Mouse (Mus musculus) adrenal gland, adult 18-20 months (tissue): ENCODE measurements around the gene Dock2. TPM values are rescaled to one million over a fixed set of nuclear protein-coding genes. Genes with fewer than 3 reads are reported as not detected.

Experiments
- DNase-seq, 2 experiments: peaks; one replicate each; pipeline ENCODE4 v3.0.0; 2021 to 2022; ENCODE audit warnings: low spot score in 2 of 2
- total RNA-seq, 2 experiments: library from RNA; stranded (reverse); gene quantifications; 1 replicate in 1 of 2; 2 replicates in 1 of 2; pipeline ENCODE4 v1.2.3; 2021

Dock2 gene
- total RNA-seq, 2 experiments from 2014 or later: 2.9 to 5.9 TPM

DNA sequence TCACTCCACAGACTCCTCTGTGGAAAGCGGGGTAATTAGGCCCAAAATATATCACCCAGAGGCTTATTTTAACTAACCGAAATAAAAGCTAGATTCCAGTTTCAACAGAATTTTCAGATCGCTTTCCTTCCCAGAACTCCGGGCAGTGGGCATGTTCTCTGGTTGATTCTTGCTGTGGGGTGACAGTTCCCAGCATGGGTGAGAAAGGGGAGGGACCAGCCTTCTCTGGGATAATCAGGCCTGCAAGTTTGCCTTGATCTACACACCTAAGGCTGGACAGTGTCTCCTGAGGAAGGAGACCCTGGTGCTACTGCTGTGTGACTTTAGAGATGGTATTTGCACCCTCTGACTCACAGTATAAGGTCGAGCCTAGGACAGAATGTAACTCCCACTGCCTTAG lies 352.3 kb downstream of the Dock2 start:
- DNase-seq: no peak

DNA sequence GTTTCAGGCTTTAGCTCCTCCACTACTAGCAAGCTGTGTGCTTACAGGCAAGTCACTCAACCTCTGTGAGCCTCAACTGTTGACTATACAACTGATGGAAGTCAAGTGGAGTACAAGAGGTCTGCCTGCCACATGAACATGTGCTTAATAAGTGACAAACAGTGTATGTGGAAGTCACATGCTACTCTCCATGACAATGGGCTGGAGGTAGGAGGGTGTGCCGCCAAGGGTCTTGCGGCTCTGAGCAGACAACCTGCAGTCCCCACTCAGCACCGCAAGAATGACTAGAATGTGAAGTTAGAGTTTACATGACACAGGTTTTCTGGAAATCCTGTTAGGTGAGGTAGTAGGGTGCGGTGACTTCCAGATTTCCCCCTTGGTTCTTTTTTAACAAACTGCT lies 352.8 kb downstream of the Dock2 start:
- DNase-seq: no peak

DNA sequence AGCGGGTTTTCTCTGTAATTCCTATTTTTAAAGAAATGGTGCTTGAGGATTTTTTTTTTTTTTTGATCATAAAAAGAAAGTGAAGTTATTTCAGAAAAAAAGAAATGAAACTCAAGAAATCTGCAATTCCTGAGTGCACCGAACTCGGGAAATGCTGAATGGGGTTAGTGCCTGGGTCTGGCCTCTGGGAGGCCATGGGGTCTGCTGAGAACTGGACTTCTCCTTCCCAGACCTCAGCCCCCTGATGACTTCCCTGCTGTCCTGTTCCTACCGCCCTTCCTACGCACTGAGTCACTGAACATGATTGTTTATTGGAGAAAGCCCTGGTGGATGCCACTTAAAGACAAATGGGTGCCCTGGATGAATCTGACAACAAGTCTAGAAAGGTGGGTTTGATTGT lies 356.5 kb downstream of the Dock2 start:
- no peak for DNase-seq

DNA sequence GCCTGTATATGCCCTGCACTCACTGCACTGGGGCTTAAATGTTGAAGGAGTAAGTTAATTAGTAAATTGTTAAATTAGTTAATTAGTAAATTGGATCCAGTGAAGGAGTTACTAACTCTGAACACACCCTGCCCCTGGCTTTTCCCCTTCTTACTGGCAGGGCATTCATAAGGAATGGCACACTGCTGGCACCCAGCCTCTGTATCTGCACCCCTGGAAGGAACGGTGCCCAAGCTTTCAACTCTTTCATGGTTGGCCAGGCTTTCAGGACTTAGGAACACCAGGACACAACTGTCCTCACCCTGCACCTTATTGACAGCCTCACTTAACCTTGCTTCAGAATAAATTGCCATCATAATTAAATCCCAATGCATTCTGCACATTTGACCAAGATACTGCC lies 359.1 kb downstream of the Dock2 start:
- DNase-seq: no peak

DNA sequence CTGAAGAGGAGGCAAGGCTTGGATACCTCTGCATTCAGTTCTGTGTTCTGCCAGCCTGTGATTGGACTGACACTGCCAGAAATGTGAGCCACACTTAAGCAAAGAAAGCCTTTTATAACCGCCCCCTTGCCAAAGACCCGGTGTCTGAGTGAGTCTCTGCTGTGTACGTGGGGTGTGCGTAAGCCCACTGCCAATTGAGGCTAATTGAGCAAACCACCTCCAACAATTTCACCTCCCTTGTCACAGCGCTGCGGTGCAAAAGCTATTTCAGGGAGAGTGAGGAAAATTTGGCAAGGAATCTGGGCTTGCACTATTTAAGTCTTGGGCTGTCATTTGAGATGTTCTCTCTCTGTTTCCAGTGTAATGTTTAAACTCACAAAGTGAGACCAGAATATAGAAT lies 362.6 kb downstream of the Dock2 start:
- DNase-seq: no peak

DNA sequence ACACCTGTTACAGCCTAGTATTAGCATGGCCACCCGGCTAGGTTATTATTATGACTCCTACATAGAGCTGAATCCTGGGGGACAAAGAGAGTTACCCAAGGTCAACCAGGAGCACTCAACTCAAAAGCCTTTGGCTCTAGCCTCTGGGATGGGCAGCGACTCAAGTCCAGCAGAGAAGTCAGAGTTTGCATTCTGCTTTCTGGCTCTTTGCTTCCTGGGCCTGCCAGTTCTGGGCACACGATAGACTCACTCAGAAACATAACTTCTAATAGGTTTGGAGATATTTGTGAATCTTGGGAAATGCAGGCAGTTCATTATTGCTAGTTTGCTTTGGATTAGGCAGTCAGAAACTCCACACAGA lies 367.1 kb downstream of the Dock2 start:
- no peak for DNase-seq

DNA sequence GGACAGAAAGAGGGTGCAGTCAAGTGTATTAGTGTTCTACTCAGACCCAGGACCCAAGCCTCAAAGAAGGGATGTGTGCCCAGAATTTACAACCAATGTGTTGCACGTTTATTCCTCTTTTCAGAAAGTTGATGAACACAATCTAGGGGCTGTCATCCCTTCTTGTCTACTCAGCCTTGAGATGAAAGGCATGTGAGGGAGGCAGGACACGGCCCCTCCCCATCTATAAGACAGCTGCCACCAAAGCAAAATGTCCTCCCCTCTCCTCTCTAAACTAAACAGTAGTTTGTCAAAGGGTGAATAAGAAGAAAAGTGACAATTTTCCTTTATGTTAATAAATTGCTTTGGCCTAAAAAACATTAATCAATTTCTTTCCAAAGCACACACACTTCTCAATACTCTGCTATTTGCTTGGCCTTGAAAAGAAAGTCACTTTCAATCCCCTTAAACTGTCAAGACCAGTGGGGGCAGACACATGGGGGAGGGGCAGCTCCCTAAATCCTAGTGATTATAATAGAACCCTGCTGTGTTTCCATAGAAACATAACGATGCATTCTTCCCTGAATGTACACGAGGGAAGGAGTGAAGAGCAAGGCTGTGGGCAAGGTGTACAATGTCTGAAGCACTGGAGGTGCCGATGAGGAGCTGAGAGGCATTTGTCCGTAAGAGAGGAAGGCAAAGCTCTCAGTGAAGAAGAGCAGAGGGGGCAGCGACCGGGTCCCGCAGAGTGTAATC lies 367.6 kb downstream of the Dock2 start:
- no peak for DNase-seq

DNA sequence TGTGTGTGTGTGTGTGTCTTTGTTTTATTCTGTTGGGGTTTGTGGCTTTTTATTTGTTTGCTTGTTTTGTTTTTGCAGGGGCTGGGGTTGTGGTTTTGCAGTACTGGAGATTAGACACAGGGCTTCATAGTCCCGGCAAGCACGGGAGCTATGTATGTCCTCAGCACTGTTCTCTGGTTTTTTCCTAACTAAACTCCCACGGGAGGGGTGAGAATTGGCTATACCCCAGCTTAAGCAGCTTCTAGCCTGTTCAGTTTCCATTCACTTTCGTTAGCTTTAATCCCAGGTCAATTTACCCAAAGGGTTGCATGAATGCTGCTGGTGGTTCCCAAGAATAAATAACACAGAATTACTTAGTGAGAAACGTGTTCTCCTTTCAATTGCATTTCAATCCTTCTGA lies 376.8 kb downstream of the Dock2 start:
- DNase-seq: no peak

DNA sequence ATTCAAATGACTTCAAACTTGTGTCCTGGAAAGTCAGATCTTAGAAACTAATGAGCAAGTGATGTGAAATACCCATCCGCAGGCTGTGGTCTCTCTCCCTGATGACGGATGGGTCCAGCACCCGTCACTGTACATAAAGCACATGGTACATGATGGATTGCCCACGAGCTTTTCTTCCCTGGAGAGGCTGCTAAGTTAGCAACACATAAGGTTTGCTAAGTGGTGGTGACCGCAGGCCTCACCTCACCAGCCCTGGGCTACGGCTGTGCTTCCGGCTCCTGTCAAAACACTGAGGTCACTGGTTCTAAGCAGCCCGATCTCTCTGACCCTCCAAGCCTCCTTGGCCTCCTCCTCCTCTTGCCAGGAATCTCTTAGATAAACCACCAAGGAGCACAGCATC lies 377.4 kb downstream of the Dock2 start:
- no peak for DNase-seq

DNA sequence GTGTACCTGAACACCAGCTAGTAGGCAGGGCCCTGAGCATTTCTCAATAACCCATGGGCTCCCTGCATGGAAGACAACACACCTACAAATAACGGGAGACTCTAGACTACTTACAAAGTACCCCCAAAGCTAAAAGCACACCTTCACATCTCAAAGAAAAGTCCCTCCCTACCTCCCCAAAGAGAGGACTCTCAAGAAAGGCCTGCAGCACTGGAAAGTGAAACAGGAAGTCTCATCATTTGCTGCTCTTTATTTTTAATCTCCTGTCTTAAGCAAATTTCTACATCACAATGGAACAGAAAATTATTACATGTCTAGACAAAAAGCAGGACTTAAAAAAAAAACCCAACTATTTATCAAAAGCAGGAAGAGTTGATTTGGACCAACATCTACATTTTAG lies 378.4 kb downstream of the Dock2 start:
- DNase-seq: no peak

DNA sequence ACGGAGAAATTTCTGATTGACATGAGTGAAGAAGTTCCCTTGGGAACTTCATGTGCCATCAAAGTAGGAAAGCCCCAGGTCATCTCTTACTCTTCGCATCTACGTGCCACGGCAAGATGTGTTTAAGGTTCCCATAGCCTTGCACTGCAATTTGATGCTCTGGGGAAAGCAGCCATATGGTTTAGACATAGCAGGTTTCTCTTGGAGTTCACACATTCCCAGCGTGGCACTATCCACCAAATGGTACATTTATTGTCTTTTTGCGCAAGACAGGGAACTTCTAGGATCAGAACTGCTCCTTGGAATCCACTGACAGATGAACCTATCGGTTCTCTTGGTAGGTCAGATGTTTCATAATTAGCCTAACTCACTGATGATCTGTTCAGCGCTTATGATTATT lies 382.3 kb downstream of the Dock2 start:
- no peak for DNase-seq

DNA sequence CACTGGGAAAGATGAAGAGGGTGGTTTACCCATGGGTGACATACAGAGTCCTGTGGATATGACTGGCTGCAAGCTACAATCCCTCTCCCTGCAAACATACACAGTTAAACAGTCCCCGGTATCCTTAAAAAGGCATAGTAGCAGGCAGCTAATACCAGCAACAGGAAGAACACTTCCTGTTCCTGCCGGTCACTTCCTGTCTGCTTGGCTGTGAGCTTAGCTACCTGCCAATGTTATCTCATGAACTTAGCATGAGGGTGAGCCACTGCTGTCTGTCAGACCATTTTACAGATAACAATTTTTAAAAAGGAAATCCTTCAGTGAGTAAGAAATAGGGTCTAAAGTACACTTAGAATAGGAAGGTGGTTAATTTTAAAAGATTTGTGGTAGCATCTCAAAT lies 385.1 kb downstream of the Dock2 start:
- no peak for DNase-seq

DNA sequence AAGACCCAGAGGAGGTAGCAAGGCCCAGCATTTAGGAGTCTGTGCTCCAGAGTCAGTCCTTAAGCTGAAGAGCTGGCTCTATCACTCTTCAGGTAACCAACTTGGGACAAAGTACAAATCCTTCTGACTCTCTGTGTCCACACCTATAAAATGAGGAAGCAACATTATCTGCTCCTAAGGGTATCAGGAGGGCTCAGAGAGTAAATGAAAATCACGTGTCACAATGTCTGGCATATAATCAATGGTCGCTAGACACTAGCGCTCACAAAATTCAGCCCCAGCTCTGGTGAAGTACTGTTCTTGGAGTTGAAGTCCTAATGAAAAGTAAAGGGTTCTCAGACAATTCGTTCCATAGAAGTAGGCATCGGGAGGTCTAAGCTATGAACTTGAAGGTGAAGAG lies 386.0 kb downstream of the Dock2 start:
- no peak for DNase-seq

DNA sequence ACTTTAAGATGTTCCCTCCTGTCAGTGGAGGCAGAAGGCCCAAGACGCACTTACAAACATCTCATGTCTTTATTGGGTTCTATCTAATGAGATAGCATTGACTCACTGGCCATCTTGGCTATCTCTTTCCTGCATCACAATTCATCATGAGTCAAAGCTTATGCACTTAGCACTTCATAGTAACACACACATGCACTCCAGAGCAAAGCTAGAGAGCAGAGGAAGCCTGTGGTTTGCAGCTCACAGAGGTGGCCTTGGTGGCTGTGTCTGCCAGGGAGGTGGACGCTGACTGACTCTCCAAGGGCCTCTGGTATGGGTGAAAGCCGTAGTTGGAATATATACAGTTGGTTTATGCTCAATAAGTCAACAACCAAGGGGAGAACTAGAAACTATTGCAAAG lies 387.9 kb downstream of the Dock2 start:
- no peak for DNase-seq

DNA sequence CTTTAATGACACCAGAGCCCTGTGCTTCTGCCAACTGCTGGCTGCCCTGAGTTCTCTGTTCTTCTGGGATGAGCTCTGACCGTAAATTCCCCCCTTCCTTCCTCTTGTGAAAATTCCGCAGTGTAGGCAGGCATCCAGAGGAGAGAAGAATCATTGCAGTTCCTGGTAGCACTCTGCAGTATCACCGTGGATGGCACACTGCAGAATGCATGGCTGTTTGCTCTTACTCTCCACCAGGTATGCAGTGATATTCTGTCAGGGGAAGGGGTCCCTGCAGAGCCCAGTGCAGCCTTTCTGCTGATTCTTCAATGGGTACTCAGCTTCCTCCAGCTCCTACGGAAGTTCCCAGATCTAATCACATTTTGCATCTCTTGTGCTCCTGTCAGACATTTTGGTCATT lies 391.6 kb downstream of the Dock2 start:
- no peak for DNase-seq

DNA sequence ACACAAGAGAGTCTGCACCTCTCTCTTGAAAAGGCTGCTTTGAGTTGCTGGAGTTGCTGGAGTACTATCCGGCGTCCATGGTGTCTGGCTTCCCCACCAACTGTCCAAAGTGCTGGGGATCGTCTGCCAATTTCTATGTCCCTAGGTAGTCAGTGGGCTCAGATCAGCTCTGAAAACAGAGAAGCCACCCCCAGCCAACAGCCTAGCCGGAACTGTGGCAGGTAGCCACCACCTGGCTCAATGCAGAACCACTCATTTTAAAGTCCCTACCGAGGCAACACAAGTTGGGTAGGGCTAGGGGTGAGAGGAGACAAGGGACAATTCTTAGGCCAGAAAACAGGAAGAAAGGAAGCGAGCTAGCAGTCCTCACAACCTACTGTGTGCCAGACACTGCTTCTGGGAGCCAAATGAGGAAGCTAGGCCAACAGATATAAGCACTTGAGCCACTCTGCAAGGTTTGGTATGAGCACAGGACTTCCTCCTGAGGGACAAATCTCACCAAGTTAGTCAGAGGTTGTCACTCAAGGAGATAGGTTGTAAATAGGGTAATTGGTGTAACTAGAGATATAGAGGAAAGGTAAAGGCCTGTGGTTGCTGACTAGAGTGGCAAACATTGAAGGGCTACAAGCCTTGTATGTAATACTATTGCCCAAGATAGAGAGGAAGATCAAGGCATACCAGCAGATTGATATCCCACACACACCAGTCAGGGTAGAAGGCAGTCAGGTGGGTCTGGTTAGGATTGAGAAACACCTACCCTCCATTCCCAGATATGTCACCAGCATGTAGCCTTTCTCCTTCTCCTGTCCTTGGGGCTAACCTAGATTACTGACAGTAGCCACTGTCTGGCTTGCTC lies 394.2 kb downstream of the Dock2 start:
- DNase-seq: no peak

DNA sequence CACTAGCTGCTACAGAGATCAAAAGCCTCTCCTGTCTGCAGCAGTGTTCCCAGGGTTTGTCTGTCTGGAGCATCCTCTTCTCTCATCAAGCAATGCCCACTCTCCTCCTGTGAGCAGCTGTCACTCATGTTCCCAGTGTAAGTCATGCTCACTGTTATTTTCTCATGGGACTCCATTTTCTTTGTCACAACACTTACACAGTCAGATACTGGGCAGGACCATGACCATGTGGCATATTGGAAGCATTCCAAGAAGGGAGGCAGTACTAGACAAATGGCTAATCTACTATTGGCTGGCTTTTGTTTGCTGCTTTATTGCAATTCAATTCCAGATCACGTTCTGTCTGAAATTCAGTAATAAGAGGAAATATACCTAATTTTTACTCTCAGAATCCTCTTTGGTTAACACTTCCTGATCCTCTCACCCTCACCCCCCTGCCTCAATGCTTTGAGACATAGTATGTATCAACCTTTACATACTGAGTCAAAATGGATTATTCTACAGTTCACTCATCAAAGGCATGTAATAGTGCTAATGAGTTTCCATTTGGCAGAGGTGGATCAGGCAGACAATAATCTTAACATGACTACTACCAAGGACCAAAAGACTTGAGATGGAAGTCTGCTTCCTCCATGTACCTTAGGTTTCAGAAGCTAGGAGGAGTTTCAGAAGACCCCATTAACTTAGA lies 398.5 kb downstream of the Dock2 start:
- DNase-seq: no peak

DNA sequence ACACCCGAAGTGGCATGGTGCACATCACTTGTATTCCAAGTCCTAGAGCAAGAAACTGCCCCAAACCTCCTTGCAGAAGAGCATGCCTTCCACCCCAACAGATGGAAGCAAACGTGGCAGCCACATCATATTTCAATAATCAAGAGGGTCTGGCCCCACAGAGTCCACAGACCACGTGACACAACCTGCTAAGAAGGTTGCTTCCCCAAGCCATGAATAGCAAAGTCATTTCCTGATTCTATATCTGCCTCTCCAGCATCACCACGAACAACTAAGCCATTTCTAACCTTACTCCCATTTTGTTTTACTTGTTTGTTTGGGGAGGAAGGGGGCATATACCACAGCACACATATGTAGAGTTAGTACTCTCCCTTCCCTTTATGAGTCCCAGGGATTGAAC lies 399.5 kb downstream of the Dock2 start:
- no peak for DNase-seq

DNA sequence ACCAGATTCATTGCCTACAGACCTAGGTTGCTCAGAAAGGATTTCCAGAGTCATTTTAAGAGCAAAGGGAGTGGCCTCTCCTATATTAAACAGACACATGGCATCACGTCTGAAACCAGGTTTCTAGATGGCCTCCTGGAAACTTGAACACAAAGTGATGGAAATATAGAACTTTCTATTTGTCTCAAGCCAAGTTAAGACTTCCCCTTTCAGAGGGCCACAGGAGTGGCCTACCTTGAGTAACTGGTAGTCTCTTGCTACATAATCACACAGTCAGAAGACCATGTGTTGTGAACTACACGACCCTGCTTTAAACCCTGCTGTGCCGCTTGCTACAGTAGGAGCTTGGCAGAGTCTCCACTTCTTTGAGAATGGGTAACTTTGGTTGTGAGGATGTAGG lies 400.2 kb downstream of the Dock2 start:
- no peak for DNase-seq

DNA sequence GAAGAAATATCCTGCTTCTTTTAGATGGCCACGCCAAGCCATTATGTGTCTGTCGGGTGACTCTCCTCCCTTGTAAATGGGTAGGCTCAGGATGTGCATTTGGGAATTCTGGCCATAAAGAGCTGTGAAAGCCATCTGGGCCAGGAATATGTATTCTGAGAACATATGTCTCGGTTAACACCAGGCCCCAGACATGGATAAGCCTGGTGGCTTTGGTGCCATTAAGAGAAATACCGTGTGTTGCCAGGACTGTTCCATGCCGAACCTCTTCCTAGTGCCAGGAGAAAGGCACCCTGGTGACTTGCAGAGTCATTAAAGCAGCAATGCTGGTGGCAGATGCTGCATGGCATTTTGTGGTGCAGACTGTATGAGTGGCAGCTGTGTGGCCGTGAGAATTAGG lies 406.0 kb downstream of the Dock2 start:
- no peak for DNase-seq

DNA sequence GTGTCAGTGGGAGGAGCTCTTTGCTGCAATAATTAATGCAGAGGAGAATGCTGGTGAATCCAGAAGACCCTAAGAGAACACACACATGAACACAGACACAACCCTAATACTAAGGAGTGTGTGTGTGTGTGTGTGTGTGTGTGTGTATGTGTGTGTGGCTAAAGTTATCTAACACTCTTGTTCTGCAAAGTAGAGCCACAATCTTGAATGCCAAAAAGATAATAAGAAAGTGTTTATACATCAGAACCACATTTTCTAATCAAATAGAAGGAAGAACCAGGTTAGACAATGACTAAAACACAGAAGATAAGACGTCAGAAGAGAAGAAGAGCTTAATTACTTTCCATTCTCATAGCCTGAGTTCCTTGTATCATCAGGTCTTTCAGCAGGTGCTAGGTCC lies 408.1 kb downstream of the Dock2 start:
- DNase-seq: no peak

DNA sequence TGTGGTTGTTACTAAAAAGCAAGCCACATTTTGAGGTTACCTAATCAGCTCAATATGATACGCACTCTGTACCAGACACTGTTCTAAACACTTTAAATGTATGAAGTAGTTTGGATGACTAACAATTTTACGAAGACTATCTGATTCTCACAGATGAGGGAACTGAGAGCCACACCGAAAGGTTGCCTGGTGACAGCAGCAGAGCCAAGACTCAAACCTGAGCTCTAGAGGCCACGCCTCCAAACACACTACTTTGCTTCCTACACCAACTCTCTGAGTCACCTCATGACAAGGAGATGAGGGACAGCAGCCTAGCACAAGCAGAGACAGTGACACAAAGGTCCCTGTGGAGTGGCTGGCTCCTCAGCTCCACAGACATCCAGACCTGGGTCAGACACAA lies 411.5 kb downstream of the Dock2 start:
- DNase-seq: no peak
